ENCODE assay signal across 8 mouse cellular contexts in genomic region chr10:13968234-13968555, GRCm38 (mm10). TPM values are rescaled to one million over a fixed set of nuclear protein-coding genes. Genes with fewer than 3 reads are reported as not detected.
DNase-seq lines count a peak whose midpoint lies in the region; ATAC-seq and TF ChIP-seq lines count a peak whose summit lies in the region.

No protein-coding gene starts in this region.

- DNase-seq in left cerebral cortex, adult 2 months (ENCODE audit: extremely low spot score in 1 of 2, low spot score in 2 of 2): no peak
- no peak for DNase-seq in left cerebral cortex, adult 11 months (ENCODE audit: low spot score)
- DNase-seq in embryonic facial prominence, embryonic 10.5 days (ENCODE audit: low spot score): no peak
- DNase-seq in urinary bladder, postnatal 14 days (ENCODE audit: low spot score): no peak
- DNase-seq in cerebellum, adult 9-11 months: no peak
- DNase-seq in gastrocnemius, postnatal 14 days: no peak

- TF ChIP-seq CTCF in left cerebral cortex, adult 2 months (IDR thresholded peaks at IDR 0.05): no peak

- H3K9me3 ChIP-seq in embryonic facial prominence, embryonic 10.5 days: no peaks in the 10 kb centered on the region
- no peaks in the 10 kb centered on the region for H3K9me3 ChIP-seq in intestine, embryonic 15.5 days
- no peaks in the 10 kb centered on the region for H3K9me3 ChIP-seq in neural tube, embryonic 13.5 days

- H3K36me3 ChIP-seq in embryonic facial prominence, embryonic 10.5 days (replicated peaks): no peaks in the 10 kb centered on the region
- H3K36me3 ChIP-seq in intestine, embryonic 15.5 days: no peaks in the 10 kb centered on the region
- no peaks in the 10 kb centered on the region for H3K36me3 ChIP-seq in neural tube, embryonic 13.5 days

- H3K9ac ChIP-seq in intestine, embryonic 15.5 days: peak overlapping the region; percentile 81
- H3K9ac ChIP-seq in neural tube, embryonic 13.5 days: peak overlapping the region; percentile 94

- H3K4me3 ChIP-seq in left cerebral cortex, adult 2 months: peak overlapping the region; percentile 86
- H3K4me3 ChIP-seq in embryonic facial prominence, embryonic 10.5 days: peak overlapping the region; percentile 80
- peak overlapping the region; percentile 86 for H3K4me3 ChIP-seq in intestine, embryonic 15.5 days (replicated peaks)
- H3K4me3 ChIP-seq in neural tube, embryonic 13.5 days: peak overlapping the region; percentile 84

- peaks cover 27% of the 10 kb centered on the region for H3K4me1 ChIP-seq in embryonic facial prominence, embryonic 10.5 days
- peaks cover 6% of the 10 kb centered on the region; the same call in 1 of the 2 replicates for H3K4me1 ChIP-seq in intestine, embryonic 15.5 days (replicated peaks)
- peaks cover 12% of the 10 kb centered on the region for H3K4me1 ChIP-seq in neural tube, embryonic 13.5 days (replicated peaks)

- peaks cover 20% of the 10 kb centered on the region for H3K27me3 ChIP-seq in embryonic facial prominence, embryonic 10.5 days (replicated peaks; ENCODE audit: low read depth, poor library complexity, severe bottlenecking)
- H3K27me3 ChIP-seq in intestine, embryonic 15.5 days (replicated peaks): no peaks in the 10 kb centered on the region
- H3K27me3 ChIP-seq in neural tube, embryonic 13.5 days: no peaks in the 10 kb centered on the region; the same call in 1 of the 2 replicates

- peak overlapping the region; percentile 100 for H3K27ac ChIP-seq in left cerebral cortex, adult 2 months
- peak overlapping the region; percentile 92 for H3K27ac ChIP-seq in embryonic facial prominence, embryonic 10.5 days (replicated peaks)
- peak overlapping the region; percentile 97 for H3K27ac ChIP-seq in intestine, embryonic 15.5 days
- peak overlapping the region; percentile 99 for H3K27ac ChIP-seq in neural tube, embryonic 13.5 days (replicated peaks)

- ATAC-seq in intestine, embryonic 15.5 days: no peak
- no peak for ATAC-seq in neural tube, embryonic 13.5 days (ENCODE audit: low read depth)

- peak overlapping the region; percentile 79 for H3K4me2 ChIP-seq in intestine, embryonic 15.5 days (replicated peaks)
- peak overlapping the region; percentile 98 for H3K4me2 ChIP-seq in neural tube, embryonic 13.5 days

- intact Hi-C loops in left cerebral cortex, adult 2 months (cut with DNase I): loop anchor here (2.0 to 10.0 kb wide), 6 partner anchors 91 to 416 kb away; partner anchors contain the start of genes Adat2 and Pex3
- intact Hi-C loops in gastrocnemius, postnatal 14 days (cut with DNase I; ENCODE audit: low total_unique reads): loop anchor here (5.0 to 10.0 kb wide), 2 partner anchors 119 to 227 kb away; no protein-coding TSS in a partner anchor

- WGBS in embryonic facial prominence, embryonic 10.5 days: 10% methylated on average over 5 of the region's 5 CpGs
- 19% methylated on average over 5 of the region's 5 CpGs for WGBS in intestine, embryonic 15.5 days
- 13% methylated on average over 5 of the region's 5 CpGs for WGBS in neural tube, embryonic 13.5 days

RNA-seq across cellular contexts. Expression of gene Hivep2, which starts 2.3 kb away (rescaled TPM):
- 100 to 1,000 TPM; 252 to 263 TPM for total RNA-seq in left cerebral cortex, adult 2 months (2021)
- 1.7 and 1.9 TPM in 2 replicates for polyA plus RNA-seq in embryonic facial prominence, embryonic 10.5 days (2016; fragmentation: Nextera tagmentation; extraction: Ambion mirVana)
- 3.6 and 5.2 TPM in 2 replicates for polyA plus RNA-seq in intestine, embryonic 15.5 days (2015; fragmentation: Nextera tagmentation; extraction: Ambion mirVana)
- 8.6 and 9.5 TPM in 2 replicates for polyA plus RNA-seq in neural tube, embryonic 13.5 days (2015; fragmentation: Nextera tagmentation; extraction: Ambion mirVana)
- 10 to 100 TPM; 43.3 to 46.8 TPM for total RNA-seq in gastrocnemius, postnatal 14 days (2021)
